Mouse (Mus musculus) heart, postnatal 10 days (tissue): ENCODE data around the gene Gm35549. TPM values are rescaled to one million over a fixed set of nuclear protein-coding genes. Genes with fewer than 3 reads are reported as not detected.
"Not testable (repeated sequence)": the region's sequence is repeated elsewhere in the genome, so short reads cannot be mapped to it uniquely, and the experiment has no call there.

Experiments used
- DNase-seq, 2 experiments: peaks; one replicate each; pipeline ENCODE4 v3.0.0; 2021
- intact Hi-C: fragments of 180-260 bp; cut with DNase I; formaldehyde crosslinking; loops from one replicate; pipeline ENCODE4 v1.15.1; 2025
- total RNA-seq, 2 experiments: library from RNA; stranded (reverse); gene quantifications; 2 replicates each; pipeline ENCODE4 v1.2.3; 2021

The Gm35549 gene
- total RNA-seq: not detected

DNA sequence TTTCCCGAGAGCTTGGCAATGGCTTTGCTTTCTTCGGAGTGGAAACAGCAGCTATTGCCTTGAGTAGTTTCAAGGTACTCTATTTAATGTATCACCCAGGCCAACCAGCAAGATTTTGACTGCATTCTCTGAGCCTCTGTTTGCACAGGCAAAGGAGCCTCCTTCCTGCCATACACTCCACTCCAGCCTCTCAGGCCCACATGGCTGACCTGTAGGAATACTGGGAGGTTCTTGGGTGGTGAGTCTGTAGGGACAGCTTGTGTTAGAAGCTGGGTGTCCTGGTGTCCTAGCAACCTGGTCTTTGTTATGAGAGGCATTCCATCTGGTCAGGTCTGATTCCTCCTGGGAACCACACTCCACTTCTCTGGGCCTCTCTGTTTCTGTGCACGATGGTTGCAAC is at the start of gene Gm35549:
Gene Gm35549, minus strand, starts transcription at position 276 of the 400 bp plus-strand sequence.
- DNase-seq: no peak
- intact Hi-C loops: no loop called here

DNA sequence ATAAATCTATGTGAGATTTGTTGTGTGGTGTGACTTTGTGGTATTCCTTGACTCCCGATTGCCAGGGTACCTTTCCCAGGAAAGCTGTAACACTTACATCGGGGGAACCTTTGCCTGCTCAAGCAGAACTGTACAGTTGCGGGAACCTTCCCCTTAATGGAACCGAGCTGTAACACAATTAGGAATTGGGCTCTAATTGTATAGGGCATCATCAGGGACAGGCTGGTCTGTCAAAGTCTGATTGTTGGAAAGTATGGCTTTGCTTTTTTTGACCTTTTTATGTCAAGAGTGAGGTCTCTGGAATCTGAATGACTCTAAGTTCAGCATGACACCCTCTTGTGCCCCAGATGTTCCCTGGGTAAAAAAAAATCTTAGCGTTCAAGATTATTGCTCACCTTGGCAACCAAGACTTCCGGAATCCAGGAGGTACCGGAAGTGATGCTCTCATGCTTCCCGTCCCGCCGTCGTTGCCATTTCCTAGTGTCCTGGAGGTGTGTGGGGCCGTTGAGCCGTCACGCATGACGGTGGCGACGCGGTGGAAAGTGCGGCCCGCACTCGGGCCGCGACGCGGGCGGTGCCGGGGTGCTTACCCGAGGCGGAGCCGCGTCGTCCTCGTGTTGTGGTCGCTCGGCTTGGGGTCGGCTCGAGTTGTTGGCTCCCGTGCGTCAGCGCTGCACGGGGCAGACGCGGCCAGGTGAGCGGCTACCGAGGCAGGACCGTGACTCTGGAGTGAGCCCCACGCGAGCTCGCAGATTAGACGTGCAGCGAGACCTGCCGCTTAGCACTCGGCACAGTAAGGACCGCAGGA is 42.7 kb upstream of the Gm35549 start:
- intact Hi-C loops: no loop called here

DNA sequence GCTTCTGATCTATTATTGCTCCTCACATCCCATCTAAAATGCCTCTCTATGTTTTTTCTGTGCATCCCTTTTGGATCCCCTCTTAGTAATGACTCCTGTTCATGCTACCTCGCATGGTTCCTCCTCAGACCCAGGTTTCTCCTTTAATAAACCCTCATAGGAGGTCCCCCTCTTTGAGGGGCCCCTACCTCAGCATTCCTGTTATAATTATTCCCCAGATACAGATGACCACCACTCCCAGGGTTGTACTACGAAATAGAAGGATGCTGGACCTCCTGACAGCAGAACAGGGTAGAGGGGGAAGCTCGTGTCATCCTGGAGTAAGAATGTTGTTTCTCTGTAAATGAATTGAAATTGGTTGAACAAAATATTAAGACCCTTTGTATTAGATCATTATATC is 41.5 kb upstream of the Gm35549 start, which contains the start of gene Zkscan7:
Gene Zkscan7, plus strand, starts transcription at position 301 of the 400 bp plus-strand sequence.
- DNase-seq: no peak
- intact Hi-C loops: no loop called here

More for the DNA sequence above, 42.7 kb upstream of the Gm35549 start:
- DNase-seq: peak; percentile 65 to 73

DNA sequence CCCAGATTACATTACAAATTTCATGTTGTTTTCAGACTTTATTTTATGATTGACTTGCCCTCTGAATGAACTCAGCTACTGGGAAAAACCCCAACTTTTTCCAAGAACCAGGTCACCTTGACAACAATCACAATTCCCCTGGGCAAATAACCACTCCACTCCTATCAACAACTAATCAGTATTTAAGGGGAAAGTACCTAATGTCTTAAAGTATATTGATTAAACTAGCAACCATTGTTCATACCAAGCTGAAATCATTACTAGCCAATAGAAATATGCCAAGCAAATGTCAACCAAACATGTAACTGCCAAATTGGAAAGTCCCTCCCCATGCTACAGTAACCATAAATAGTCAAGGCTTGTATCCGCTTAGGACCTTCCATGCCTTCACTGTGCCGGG is 31.3 kb upstream of the Gm35549 start:
- intact Hi-C loops: no loop called here
- no peak for DNase-seq

DNA sequence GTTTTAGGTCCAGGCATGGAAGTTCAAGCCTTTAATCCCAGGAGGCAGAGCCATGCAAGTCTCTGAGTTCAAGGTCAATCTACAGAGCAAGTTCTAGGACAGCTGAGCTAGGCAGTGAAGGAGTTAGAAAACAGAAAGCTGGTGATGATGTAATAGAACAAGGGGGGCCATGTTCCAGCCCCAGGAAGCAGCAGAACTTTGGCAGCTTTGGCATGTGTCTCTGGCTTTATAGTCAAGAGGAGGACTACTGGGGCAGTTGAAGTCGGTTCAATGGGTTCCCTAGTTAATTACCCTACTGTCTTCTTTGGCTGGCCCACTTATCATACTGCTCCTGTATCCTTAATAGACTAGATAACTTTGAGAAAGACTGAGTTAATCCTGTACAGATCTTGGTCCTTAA is 30.8 kb upstream of the Gm35549 start:
- intact Hi-C loops: no loop called here
- no peak for DNase-seq

DNA sequence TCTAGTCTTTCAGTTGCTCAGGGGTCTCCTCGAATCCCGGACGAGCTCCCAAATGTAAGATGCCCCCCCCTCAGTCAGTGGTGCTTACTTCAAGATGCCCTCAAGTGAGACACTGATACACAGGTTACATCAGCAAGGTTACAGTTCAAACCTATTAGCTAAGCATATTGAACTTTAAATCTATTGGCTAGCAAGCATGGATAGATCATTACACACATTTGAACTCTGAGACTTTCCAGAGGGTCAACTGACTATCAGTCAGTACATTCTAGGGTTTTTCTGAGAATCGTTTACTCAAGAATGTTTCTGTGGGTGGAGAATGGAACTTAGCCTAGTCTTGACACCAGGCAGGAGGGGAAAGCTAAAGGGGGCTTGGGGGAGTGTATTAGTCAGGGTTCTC is 28.8 kb upstream of the Gm35549 start:
- intact Hi-C loops: no loop called here
- no peak for DNase-seq

DNA sequence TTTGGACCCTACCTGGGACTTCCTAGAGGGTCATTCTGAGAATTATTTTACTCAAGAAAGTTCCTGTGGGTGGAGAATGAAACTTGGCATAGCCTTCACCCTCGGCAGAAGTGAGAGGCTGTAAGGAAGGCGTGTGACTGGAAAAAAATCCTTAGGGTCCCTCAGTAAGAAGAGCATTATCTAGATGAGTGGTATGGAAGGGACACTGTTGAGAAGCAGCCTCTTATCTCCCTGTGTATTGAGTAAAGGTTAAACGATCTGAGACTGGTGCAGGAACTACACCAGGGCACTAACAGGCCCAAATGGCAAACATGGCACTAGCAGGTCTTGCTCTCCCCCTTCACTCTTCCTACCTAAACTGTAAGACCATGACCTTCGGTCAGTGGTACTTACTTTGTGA is 22.4 kb upstream of the Gm35549 start:
- intact Hi-C loops: loop anchor here (5.0 kb wide), 1 partner anchor 56 kb away; the partner anchor contains the start of gene Zfp105
- DNase-seq: no peak

DNA sequence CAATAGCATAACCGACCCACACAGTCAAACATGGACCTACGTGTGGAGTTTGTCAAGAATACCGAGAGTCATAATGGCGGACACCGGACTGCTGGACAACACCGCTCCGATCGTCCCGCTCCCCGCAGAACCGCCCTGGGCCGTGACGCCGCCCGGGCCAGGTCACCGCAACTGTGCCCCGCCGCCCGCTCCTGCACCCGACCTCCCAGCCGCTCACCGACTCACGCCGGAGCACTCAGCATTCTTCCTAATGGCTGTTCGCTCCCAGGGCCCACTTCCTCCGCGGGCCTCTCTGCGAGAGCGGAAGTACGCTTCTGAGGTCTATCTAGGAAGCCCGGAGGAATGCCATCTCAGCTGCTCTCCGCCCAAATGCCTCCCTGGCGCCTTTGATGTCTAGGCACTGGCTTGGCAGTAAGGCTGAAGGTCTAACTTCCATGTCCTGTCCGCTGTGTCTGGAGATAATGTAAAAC is 21.9 kb upstream of the Gm35549 start, which contains the start of gene Zfp445:
Gene Zfp445, minus strand, starts transcription at position 310 of the 470 bp plus-strand sequence.
- DNase-seq: peak; percentile 87 to 88
- intact Hi-C loops: loop anchor here (5.0 kb wide), 1 partner anchor 57 kb away; the partner anchor contains the start of gene Zfp105

DNA sequence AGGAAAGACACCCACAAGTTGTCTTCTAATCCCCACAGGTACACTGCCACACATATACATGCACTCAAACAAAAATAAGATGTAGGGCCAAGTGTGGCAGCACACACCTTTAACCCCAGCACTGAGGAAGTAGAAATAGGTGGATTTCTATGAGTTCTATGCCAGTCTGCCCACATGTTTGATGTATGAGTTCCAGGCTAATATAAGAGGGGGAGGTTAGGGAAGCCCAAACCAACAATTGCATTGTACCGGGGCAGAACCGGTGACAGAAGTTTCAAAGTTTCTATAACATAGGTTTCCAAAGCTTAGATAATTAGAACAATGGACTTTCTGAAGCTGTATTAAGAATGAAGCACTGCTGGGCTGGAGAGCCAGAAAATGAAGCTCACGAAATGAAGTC is 21.0 kb upstream of the Gm35549 start:
- no peak for DNase-seq
- intact Hi-C loops: loop anchor here (5.0 kb wide), 1 partner anchor 57 kb away; the partner anchor contains the start of gene Zfp105

DNA sequence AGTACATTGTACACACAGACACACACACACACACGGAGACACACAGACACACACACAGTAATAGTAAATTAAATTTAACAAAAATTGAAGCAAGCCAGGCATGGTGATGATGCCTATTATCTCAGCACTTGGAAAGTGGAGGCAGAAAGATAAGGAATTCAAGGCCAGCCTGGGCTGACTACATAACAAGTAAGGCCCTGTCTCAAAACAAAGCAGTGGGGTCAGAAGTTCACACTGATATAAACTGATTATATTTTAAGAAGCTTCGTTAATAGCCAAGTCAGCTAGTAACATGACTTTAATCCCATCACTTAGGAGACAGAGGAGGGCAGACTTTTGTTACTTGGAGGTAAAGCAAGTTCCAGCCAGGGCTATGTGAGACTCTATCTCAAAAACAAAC is 19.9 kb upstream of the Gm35549 start:
- DNase-seq: no peak
- intact Hi-C loops: no loop called here

DNA sequence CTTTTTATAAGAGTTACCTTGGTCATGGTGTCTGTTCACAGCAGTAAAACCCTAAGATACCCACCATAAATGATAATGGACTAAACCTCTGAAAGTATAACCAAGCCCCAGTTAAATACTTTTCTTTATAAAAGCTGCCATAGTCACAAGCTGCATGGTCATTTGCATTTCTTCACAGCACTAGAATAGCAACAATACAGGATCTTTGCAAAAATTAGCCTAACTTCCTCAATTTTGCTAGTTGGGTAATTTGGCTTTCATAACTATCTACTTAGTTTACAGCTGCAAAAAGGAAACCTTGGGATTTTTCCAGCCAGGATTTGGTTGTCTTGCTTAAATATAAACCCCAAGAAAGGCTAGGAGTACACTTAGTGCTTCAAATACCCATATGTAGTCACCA is 16.9 kb upstream of the Gm35549 start:
- DNase-seq: no peak
- intact Hi-C loops: no loop called here

DNA sequence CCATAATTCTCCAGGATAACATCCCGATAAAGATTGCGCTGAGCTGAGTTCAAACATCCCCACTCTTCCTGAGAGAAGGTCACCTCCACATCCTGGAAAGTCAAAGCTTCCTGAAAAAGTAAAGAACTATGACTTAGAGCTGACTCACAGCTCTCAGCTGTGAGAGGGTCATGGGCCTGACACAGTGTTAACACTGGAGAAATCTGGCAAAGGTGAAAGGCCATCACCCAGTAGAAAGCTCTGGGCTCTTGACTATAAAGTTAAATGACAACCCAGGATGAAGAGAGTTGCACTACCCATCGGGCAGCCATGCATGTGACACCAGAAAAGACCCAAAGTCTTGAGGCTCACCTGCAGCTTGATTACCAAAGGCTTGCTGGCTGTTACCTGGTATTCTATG is 12.9 kb upstream of the Gm35549 start:
- no peak for DNase-seq
- intact Hi-C loops: no loop called here

DNA sequence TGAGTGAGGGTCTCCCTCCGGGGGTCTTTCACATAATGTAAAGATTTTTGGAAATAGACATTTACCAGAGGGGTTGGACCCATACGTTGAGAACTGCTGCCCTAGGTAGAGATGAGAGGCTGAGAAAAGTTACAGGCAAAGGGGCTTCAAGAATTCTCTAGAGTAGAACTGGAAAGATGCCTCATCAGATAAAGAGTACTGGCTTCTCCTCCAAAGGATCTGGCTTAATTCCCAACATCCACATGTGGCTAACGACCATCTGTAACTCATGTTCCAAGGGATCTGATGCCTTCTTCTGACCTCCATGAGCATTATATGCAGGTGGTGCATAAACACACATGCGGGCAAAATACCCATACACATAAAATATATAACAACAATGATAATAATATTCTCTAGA is 11.8 kb upstream of the Gm35549 start:
- intact Hi-C loops: no loop called here
- DNase-seq: no peak

DNA sequence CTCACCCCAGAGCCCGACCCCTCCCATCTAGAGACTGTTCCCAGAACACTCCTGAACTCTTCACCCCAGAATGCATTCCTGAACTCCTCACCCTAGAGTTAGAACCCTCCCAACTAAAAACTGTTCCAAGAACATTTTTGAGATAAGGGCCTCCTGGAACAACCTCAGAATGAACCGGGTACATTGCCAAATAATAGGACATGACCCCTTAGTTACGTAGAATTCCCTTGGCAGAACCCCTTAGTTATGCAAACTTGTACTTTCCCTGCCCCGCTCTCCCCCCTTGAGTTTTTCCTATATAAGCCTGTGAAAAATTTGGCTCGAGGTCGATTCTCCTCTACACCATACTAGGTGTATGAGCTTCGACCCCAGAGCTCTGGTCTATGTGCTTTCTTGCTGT is 11.3 kb upstream of the Gm35549 start:
- intact Hi-C loops, DNase-seq: not testable (repeated sequence)

DNA sequence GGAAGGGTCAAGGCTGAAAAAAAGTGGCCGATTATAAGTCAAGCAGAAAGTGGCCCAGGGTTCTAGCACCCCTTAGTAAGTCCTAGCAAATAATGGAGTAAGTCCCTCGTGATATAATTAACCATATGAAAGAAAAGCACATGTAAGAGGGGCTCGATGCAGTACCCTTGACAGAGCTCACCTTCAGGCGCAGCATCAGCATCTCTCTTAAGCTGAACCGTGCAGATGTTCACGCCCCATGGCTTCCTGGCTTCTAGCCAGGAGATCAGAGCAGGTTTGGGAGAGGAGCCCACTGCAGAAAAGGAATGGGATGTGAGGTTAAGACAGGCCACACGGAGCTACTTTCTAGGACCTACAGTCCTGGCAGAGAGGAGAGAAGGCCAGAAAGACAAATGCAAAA is 10.7 kb upstream of the Gm35549 start:
- no peak for DNase-seq
- intact Hi-C loops: no loop called here

DNA sequence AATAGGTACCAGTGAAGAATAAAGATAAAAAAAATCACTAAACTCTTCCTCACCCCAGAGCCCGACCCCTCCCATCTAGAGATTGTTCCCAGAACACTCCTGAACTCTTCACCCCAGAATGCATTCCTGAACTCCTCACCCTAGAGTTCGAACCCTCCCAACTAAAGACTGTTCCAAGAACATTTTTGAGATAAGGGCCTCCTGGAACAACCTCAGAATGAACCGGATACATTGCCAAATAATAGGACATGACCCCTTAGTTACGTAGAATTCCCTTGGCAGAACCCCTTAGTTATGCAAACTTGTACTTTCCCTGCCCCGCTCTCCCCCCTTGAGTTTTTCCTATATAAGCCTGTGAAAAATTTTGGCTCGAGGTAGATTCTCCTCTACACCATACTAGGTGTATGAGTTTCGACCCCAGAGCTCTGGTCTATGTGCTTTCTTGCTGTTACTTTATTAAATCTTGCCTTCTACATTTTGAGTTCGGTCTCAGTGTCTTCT is 4.0 kb upstream of the Gm35549 start:
- intact Hi-C loops, DNase-seq: not testable (repeated sequence)

DNA sequence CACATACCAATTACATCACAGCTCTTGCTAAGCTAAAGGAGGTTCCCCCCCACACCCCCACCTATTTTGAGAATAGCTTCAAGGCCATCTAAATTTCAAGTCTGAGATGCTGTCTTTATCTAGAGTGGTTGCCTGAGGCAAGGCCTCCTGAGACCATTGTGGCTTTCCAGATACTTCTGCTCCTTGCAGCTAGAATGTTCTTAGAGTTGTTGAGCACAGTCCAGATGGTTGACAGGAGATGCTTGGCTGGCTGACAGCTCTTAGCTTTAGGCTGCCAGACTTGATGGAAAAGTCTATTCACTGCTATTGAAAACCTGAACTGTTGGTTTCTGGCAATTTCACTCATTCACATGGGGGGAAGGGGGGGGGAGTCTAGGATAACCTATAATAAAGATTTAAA is 2.3 kb upstream of the Gm35549 start:
- DNase-seq: peak; percentile 69 to 79
- intact Hi-C loops: no loop called here

DNA sequence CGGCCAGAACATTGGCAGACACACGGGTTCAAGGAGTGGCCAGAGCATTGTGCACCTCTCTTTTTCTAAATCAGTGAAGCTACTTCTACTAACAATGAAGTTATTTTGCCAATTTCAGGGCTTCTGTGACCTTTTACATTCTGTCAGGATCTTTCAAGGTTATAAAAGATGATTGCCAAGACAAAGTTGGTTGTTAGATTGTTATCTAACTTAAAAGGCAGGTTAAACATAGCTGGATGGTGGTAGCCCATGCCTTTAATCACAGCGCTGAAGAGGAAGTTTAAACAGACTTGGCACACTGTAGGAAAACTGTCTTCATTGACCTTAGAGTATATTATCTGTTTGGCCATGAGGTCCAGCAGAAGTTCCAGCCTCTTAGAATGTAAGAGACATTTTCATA is 1.8 kb upstream of the Gm35549 start:
- DNase-seq: no peak
- intact Hi-C loops: no loop called here

DNA sequence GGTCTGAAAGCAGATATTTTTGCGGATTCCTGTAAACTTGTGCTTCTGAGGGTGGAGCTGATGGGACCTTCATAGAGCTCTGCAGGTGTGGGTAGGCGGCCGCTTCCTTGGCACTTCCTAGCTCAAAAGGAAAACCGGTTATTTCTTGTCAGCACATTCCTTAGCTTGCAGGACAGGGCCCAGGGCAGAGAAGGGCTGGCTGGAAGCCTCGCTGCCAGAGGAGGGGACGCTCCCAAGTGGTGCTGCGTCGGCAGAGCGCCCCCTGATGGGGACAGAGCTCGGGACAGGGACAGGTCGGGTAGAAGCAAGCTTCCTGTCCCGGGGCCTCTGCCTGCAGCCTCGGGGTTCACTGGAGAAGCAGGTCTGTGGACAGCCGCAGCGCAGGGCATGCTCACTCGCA is 6.2 kb downstream of the Gm35549 start:
- peak; percentile 73 to 80 for DNase-seq
- intact Hi-C loops: loop anchor here (2.0 kb wide), 1 partner anchor 101 kb away; no protein-coding TSS in a partner anchor

DNA sequence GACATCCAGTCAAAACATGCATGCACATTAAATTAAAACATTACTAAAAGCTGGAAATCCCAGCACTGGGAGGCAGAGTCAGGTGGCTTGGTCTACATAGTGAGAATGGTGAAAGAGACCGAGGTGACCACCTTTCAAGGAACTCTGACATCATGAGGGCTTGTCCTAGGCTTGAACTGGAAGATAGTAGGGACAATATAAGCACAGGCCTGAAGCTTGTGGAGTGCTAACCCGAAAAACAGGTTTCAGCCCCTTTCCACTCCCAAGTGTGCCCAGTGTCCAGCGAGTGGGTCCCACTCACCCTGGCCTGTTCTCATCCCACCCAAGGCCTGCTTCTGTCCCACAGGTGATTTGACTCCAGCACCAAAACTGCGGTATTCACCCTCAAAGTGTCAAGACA is 6.6 kb downstream of the Gm35549 start:
- no peak for DNase-seq
- intact Hi-C loops: loop anchor here (2.0 kb wide), 1 partner anchor 100 kb away; no protein-coding TSS in a partner anchor

DNA sequence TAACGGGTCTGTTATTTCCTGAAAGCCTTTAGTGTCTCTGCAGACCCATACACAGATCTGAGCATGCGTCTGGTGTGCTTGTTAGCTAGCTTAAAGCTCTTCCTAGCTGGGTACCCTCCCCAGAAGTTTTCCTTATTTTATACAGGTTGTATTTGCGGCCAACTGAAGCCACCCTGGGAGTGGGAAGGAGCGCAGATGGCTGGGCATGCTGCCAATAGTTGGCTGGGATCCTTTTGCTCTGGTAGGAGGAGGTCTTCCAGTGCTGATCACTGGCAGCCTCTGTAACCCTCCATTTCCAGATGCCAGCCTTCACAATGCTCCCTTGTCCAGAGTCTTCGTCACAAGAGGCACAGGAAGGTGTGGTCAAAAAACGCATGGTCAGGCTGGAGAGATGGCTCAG is 7.0 kb downstream of the Gm35549 start:
- DNase-seq: peak; percentile 62
- intact Hi-C loops: loop anchor here (2.0 kb wide), 1 partner anchor 100 kb away; no protein-coding TSS in a partner anchor

DNA sequence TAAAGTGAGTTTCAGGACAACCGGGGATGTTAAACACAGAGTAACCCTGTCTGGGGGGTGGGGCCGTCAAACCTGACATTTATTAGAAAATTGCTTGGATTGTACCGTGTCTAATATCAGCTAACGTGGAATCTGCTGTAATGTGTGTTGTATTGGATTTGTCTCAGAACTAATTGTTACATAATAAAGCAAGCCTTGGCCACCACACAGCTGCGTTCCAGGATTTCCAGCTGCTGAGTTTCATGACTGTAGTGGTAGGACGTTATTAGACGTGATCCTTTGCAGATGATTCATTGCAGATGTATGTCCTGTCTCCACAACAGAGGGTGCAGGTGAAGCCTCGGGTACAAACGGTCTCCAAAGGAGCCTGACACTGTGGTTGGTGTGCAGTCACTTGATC is 7.7 kb downstream of the Gm35549 start:
- intact Hi-C loops: loop anchor here (2.0 kb wide), 1 partner anchor 99 kb away; no protein-coding TSS in a partner anchor
- no peak for DNase-seq
